Mouse (Mus musculus) limb, embryonic 11.5 days (tissue): ENCODE measurements at regions not wholly inside any gene's neighbourhood (a gene's known extent, or its start where the extent isn't known, plus 50 kb on each side); places are given as distances from the start of the nearest gene placed in this dataset.
A peak's percentile ranks its signal among the peaks of the same experiment; 100 is the strongest.

ENCODE experiments used
- ATAC-seq: fragments of 200-750 bp; cut with Nextera tagmentation; 2 replicates; pipeline ENCODE4 v1.8.0; 2017; ENCODE audit warnings: low read depth; ENCODE audit not compliant: insufficient number of reproducible peaks, low FRiP score, low TSS enrichment
- DNase-seq: peaks from one replicate; pipeline ENCODE4 v3.0.0-alpha.2; 2015; ENCODE audit warnings: low spot score
- H3K27ac ChIP-seq: fragments of 300-500 bp; sonication (generic); replicated peaks from 2 replicates; pipeline ENCODE4 v1.5.1; 2014; ENCODE audit warnings: low read depth, mild to moderate bottlenecking, low read length
- H3K27me3 ChIP-seq: fragments of 300-500 bp; sonication (generic); 2 replicates; pipeline ENCODE4 v1.6.1; 2014; ENCODE audit warnings: mild to moderate bottlenecking, low read length, mixed read lengths; ENCODE audit not compliant: control insufficient read depth, insufficient read depth
- H3K36me3 ChIP-seq: fragments of 300-500 bp; sonication (generic); 2 replicates; pipeline ENCODE4 v1.6.1; 2014; ENCODE audit warnings: mild to moderate bottlenecking, low read length, moderate library complexity, mixed read lengths; ENCODE audit not compliant: control insufficient read depth, insufficient read depth
- H3K4me1 ChIP-seq: fragments of 300-500 bp; sonication (generic); 2 replicates; pipeline ENCODE4 v1.6.1; 2014; ENCODE audit warnings: low read length, mixed read lengths; ENCODE audit not compliant: control insufficient read depth, insufficient read depth
- H3K4me2 ChIP-seq: fragments of 300-500 bp; sonication (generic); 2 replicates; pipeline ENCODE4 v1.6.1; 2014; ENCODE audit warnings: low read depth, mild to moderate bottlenecking, moderate library complexity; ENCODE audit not compliant: severe bottlenecking
- H3K4me3 ChIP-seq: fragments of 300-500 bp; sonication (generic); 2 replicates; pipeline ENCODE4 v1.5.1; 2014; ENCODE audit warnings: low read depth, low read length
- H3K9ac ChIP-seq: fragments of 300-500 bp; sonication (generic); 2 replicates; pipeline ENCODE4 v1.6.1; 2014; ENCODE audit warnings: mild to moderate bottlenecking, low read length
- H3K9me3 ChIP-seq: fragments of 300-500 bp; sonication (generic); 2 replicates; pipeline ENCODE4 v1.6.1; 2016; ENCODE audit warnings: low read length; ENCODE audit not compliant: control insufficient read depth
- WGBS: fragments of 180-500 bp; shearing (Covaris S2); extraction: QIAGEN DNeasy Blood & Tissue Kit; methylation state at CpG from one replicate; pipeline ENCODE4 v1.1.7; 2014; 5-methylcytosine and 5-hydroxymethylcytosine counted together

GRCm38 (mm10) chr14:110685247-110685646 lies 69.7 kb downstream of the Slitrk6 start:
- no peak for DNase-seq
- WGBS: 88% methylated on average over 1 of the region's 1 CpGs
- H3K27me3 ChIP-seq: no peaks in the 10 kb centered on the region

DNA sequence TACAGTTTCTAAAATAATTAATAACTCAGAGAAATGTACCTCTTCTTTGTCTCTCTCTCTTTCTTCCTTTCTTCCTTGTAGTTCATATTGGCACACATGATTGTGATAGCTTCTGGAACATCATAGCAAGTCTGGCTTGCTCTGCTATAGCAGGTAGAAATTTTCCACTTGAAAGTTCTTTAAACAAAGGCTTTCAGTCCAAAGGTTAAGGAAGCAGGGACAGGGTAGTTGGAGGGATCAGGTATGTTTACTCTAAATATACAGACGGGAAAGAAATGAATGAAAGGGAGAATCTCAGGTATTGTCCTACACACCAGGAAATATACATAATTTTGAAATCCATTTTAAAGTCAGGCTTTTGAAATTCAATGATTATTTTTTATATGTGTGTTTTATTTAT lies 75.2 kb downstream of the Slitrk6 start:
- DNase-seq (no peak), ATAC-seq (no peak)
- Histone ChIP-seq H3K27me3 (no peaks in the 10 kb centered on the region), H3K4me1 (no peaks in the 10 kb centered on the region), H3K9me3 (no peaks in the 10 kb centered on the region), H3K4me3 (no peak overlapping the region), H3K9ac (no peak overlapping the region), H3K27ac (no peak overlapping the region), H3K4me2 (no peak overlapping the region), H3K36me3 (no peaks in the 10 kb centered on the region)
- WGBS: 88% methylated on average over 1 of the region's 1 CpGs

More at GRCm38 (mm10) chr14:110685247-110685646, 69.7 kb downstream of the Slitrk6 start:
- Histone ChIP-seq H3K4me3 (no peak overlapping the region), H3K4me1 (no peaks in the 10 kb centered on the region), H3K4me2 (no peak overlapping the region), H3K9me3 (no peaks in the 10 kb centered on the region), H3K36me3 (no peaks in the 10 kb centered on the region), H3K9ac (no peak overlapping the region), H3K27ac (no peak overlapping the region)
- ATAC-seq: no peak

- DNase-seq (no peak), ATAC-seq (no peak)
- Histone ChIP-seq H3K4me2 (no peak overlapping the region), H3K4me3 (no peak overlapping the region), H3K9me3 (no peaks in the 10 kb centered on the region), H3K36me3 (no peaks in the 10 kb centered on the region), H3K27me3 (no peaks in the 10 kb centered on the region), H3K4me1 (no peaks in the 10 kb centered on the region), H3K27ac (no peak overlapping the region), H3K9ac (no peak overlapping the region)
- WGBS: 65% methylated on average over 1 of the region's 1 CpGs
Measured at GRCm38 (mm10) chr14:110665712-110666111, 89.2 kb downstream of the Slitrk6 start.

DNA sequence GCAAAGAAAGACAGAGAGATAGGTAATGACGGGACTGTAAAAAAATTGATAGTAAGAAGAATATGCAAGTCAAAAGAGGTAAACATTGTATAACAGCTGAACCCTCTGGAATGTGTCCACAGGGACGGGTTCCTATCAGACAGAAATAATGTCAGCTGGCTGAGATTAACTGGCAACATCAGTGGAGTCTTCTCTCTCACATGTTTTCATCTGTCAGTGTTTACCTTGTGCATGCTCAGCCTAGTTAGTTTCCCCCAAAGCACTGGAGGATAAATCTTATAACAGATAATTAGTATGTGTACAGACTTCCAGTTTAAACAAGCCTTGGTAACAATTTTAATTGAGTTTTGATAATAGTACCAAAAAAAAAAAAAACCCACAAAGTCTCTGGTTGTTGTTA lies 91.7 kb downstream of the Slitrk6 start:
- no peak for ATAC-seq
- no peak overlapping the region for H3K4me2 ChIP-seq
- no peak overlapping the region for H3K9ac ChIP-seq
- WGBS: 76% methylated on average over 2 of the region's 2 CpGs
- DNase-seq: no peak
- H3K4me1 ChIP-seq: no peaks in the 10 kb centered on the region
- no peaks in the 10 kb centered on the region for H3K9me3 ChIP-seq
- no peak overlapping the region for H3K4me3 ChIP-seq
- no peaks in the 10 kb centered on the region for H3K27me3 ChIP-seq
- no peak overlapping the region for H3K27ac ChIP-seq
- no peaks in the 10 kb centered on the region for H3K36me3 ChIP-seq

DNA sequence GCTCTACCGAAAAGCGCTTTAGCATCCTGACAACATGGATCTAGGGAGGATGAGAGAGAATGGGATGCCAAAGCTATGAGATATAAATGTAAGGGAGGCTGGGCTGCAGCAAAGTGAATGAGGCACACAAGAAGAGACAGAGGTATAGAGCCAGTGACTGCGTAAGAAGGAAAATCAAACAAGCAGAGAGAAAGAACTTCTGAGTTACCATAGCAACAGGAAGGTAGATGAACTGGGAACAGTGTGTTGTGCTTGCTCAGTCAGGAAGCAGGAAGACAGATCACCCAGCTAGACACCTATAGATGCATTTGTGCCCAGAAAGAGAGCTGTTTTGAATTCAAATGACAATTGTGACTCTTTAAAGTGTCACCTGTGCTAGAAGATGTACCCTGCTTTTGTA lies 120.8 kb downstream of the Slitrk6 start:
- Histone ChIP-seq H3K9me3 (no peaks in the 10 kb centered on the region), H3K27me3 (no peaks in the 10 kb centered on the region), H3K4me2 (no peak overlapping the region), H3K36me3 (no peaks in the 10 kb centered on the region), H3K4me1 (no peaks in the 10 kb centered on the region), H3K4me3 (no peak overlapping the region), H3K9ac (no peak overlapping the region), H3K27ac (no peak overlapping the region)
- WGBS: 88% methylated on average over 3 of the region's 3 CpGs
- DNase-seq: no peak
- ATAC-seq: no peak

- DNase-seq: no peak
- Histone ChIP-seq H3K27ac (no peak overlapping the region), H3K36me3 (no peaks in the 10 kb centered on the region), H3K9me3 (no peaks in the 10 kb centered on the region), H3K4me2 (no peak overlapping the region), H3K27me3 (no peaks in the 10 kb centered on the region), H3K9ac (no peak overlapping the region), H3K4me3 (no peak overlapping the region), H3K4me1 (no peaks in the 10 kb centered on the region)
- 67% methylated on average over 2 of the region's 2 CpGs for WGBS
- ATAC-seq: no peak
Measured at GRCm38 (mm10) chr14:110623716-110624115, 131.2 kb downstream of the Slitrk6 start.

GRCm38 (mm10) chr14:110618496-110618920 lies 136.4 kb downstream of the Slitrk6 start:
- Histone ChIP-seq H3K36me3 (no peaks in the 10 kb centered on the region), H3K9me3 (no peaks in the 10 kb centered on the region), H3K27me3 (no peaks in the 10 kb centered on the region), H3K27ac (no peak overlapping the region), H3K9ac (no peak overlapping the region), H3K4me3 (no peak overlapping the region), H3K4me2 (no peak overlapping the region), H3K4me1 (no peaks in the 10 kb centered on the region)
- no peak for ATAC-seq
- no peak for DNase-seq
- WGBS: 82% methylated on average over 3 of the region's 3 CpGs

DNA sequence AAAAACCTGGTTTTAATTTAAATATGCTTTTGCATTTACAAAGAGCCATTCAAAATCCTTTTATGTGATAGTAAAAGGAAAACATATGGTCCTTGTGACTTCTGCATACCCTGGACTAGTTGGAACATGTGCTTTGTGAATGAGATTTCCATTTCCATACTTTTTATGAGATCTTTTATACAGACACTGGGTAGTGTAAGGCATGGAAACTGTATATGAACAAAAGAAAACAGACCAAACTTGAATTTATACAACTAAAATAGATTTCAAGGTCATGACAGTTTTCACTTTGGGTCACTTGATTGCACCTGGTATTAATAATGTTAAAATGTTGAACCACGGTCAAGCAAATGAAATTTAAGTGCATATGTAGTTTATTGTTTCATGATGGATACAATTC lies 138.5 kb downstream of the Slitrk6 start:
- ATAC-seq: peak; percentile 86
- H3K36me3 ChIP-seq: no peaks in the 10 kb centered on the region
- H3K9ac ChIP-seq: no peak overlapping the region
- H3K4me3 ChIP-seq: no peak overlapping the region
- 27% methylated on average over 1 of the region's 1 CpGs for WGBS
- no peak overlapping the region for H3K27ac ChIP-seq
- H3K9me3 ChIP-seq: no peaks in the 10 kb centered on the region
- no peak for DNase-seq
- H3K27me3 ChIP-seq: no peaks in the 10 kb centered on the region
- no peak overlapping the region for H3K4me2 ChIP-seq
- no peaks in the 10 kb centered on the region for H3K4me1 ChIP-seq

- H3K9ac ChIP-seq: no peak overlapping the region
- H3K4me1 ChIP-seq: no peaks in the 10 kb centered on the region
- H3K27ac ChIP-seq: no peak overlapping the region
- H3K9me3 ChIP-seq: no peaks in the 10 kb centered on the region
- H3K36me3 ChIP-seq: no peaks in the 10 kb centered on the region
- H3K4me3 ChIP-seq: no peak overlapping the region
- DNase-seq (no peak), ATAC-seq (no peak)
- H3K4me2 ChIP-seq: no peak overlapping the region
- 79% methylated on average over 3 of the region's 3 CpGs for whole genome bisulfite sequencing
- no peaks in the 10 kb centered on the region for H3K27me3 ChIP-seq
Measured at GRCm38 (mm10) chr14:110580311-110580710, 174.6 kb downstream of the Slitrk6 start.
